Mouse (Mus musculus): ENCODE measurements at regions not wholly inside any gene's neighbourhood (a gene's known extent, or its start where the extent isn't known, plus 50 kb on each side); places are given as distances from the start of the nearest gene placed in this dataset.
A peak's percentile ranks its signal among the peaks of the same experiment; 100 is the strongest.

DNA sequence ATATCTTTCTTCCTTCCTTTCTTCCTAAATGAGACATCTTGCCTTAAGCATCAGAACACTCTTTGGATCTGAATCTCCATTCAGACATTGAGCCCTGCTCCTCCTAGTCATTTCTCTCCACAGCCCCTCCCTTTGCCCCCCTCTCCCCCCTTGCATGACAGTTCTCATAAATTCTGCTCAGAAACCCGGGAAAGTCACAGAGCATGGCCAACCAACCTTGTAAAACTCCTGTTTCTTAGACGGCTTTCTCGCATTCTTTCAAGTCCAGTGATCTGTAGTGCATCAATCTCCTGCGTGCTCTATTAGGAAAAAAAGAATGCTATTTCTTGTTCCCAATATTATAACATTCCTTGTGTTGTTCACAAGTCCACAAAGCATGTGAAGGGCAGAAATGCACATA, 124.6 kb downstream of the Ugt8a start:
- DNase-seq (ENCODE audit: low spot score in 2 of 2), result no peak

DNA sequence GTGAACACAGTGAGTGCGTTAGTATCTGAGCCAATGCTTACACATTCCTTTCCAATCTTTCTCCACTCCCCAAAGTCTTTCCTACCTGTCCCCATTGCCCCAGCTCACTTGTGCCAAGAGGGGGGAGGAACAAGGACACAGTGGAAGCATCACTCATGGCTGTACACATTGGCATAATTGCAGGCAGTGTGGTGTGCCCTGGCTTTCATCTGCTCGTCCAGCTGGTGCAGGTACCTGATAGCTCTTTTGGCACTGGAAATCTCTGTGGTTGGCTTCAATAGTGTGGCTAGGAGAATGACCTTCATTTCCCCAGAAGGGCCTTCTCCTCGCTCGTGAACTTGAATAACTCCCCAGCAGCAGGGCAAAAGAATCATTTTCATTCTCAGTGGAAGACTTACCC, 125.6 kb downstream of the Ugt8a start:
- no peak for DNase-seq (ENCODE audit: low spot score in 2 of 2)

DNA sequence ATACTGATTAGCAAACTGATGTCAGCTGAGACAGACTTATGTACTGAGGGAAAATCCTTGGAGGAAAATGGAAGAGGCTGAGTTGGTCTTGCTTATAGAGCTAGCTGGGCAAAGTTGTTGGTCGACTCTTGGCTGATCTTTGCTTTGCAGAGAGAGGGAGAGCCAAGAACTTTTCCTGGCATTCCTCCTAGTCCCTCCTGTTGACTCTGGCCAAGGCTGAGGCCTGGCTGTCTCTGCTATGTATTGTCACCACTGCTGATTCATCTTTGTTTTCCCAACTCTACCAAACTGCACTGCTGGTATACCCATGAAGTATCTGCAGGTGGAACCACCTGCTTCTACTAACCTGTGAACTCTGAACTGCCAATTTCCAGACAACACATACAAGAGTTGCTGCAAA, 143.8 kb downstream of the Ugt8a start:
- peak in 1 of 2 experiments; percentile 3 for DNase-seq (ENCODE audit: low spot score in 2 of 2)

DNA sequence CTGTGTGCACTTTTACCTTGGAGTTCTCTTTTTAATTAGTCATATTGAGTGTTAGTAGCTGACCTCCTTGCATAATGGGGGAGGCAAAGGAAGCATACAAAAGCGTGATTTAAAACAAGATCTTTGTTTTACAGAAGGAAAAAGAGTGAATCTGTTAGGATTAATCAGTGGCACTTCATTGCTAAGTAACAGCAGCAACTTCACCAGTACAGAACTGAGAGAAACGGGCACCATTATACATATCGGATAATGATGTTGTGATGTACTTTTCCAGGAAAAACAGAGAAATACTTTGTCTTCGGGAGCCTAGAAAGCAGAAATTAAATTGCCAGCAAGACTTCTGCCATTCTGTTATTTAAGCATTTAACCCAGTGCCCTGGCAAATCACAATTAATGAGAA, 157.1 kb downstream of the Ugt8a start:
- DNase-seq (ENCODE audit: low spot score in 2 of 2), result no peak

DNA sequence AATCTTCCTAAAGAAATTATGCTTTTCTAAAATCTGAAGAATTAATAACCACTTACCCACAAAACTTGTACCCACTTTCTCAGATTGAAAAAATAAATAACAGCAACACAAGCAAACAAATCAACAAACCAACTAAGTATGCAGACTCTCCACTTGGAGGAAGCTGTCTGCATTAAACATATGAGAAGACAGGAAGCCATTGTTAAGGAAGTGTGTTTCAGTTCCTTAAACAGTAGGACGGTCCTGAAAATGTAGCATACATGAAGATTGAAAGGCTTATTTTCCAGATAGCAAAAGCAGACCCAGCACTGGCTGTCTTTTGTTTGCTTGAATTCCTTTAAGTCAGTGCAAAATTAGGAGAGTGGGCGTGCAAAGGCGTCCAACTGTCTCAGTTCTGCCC, 158.2 kb downstream of the Ugt8a start:
- no peak for DNase-seq (ENCODE audit: low spot score in 2 of 2)

All from urinary bladder, postnatal 36 days (tissue).